Mouse (Mus musculus) erythroblast, embryonic 14.5 days (primary cell): ENCODE measurements at regions not wholly inside any gene's neighbourhood (a gene's known extent, or its start where the extent isn't known, plus 50 kb on each side); places are given as distances from the start of the nearest gene placed in this dataset.

Source experiments
- GATA1 ChIP-seq: IDR thresholded peaks from 2 replicates; pipeline ENCODE4 v1.6.1; 2012; ENCODE audit warnings: low read length, inconsistent platforms, mixed read lengths
- TAL1 ChIP-seq: IDR thresholded peaks from 3 replicates; pipeline ENCODE4 v1.6.1; 2012; ENCODE audit warnings: low read length, inconsistent platforms, mixed read lengths

- TF ChIP-seq GATA1 (no peak), TAL1 (no peak)
Measured at GRCm38 (mm10) chr7:90046862-90047261, 66.1 kb upstream of the Eed start.
